Mouse (Mus musculus) CH12.LX (cell line): Measurements from ENCODE around the gene Nr5a2.

Experiments used
- BHLHE40 ChIP-seq: IDR thresholded peaks from 2 replicates; pipeline ENCODE4 v1.6.1; 2011; ENCODE audit warnings: mild to moderate bottlenecking, low read depth, low read length, improper control_type of control experiment
- CTCF ChIP-seq, 2 experiments: IDR thresholded peaks in 1 of 2; conservative IDR thresholded peaks in 1 of 2; 2 replicates each; pipeline ENCODE4 v1.5.1; 2011 to 2012; ENCODE audit warnings: low read depth in 2 of 2, low read length in 2 of 2, improper control_type of control experiment in 1 of 2, inconsistent platforms in 1 of 2, mild to moderate bottlenecking in 1 of 2, moderate library complexity in 1 of 2
- MXI1 ChIP-seq: IDR thresholded peaks from 2 replicates; pipeline ENCODE4 v1.6.1; 2011; ENCODE audit warnings: mild to moderate bottlenecking, low read depth, low read length, improper control_type of control experiment
- POLR2A ChIP-seq: IDR thresholded peaks from 2 replicates; pipeline ENCODE4 v1.6.1; 2011; ENCODE audit warnings: low read depth, mild to moderate bottlenecking, improper control_type of control experiment, low read length
- TCF12 ChIP-seq: IDR thresholded peaks from 2 replicates; pipeline ENCODE4 v1.6.1; 2014; ENCODE audit warnings: low read depth, mild to moderate bottlenecking, inconsistent platforms, low read length, improper control_type of control experiment
- ZNF384 ChIP-seq: IDR thresholded peaks from 2 replicates; pipeline ENCODE4 v1.6.1; 2012; ENCODE audit warnings: low read depth, low read length, improper control_type of control experiment, inconsistent platforms

DNA sequence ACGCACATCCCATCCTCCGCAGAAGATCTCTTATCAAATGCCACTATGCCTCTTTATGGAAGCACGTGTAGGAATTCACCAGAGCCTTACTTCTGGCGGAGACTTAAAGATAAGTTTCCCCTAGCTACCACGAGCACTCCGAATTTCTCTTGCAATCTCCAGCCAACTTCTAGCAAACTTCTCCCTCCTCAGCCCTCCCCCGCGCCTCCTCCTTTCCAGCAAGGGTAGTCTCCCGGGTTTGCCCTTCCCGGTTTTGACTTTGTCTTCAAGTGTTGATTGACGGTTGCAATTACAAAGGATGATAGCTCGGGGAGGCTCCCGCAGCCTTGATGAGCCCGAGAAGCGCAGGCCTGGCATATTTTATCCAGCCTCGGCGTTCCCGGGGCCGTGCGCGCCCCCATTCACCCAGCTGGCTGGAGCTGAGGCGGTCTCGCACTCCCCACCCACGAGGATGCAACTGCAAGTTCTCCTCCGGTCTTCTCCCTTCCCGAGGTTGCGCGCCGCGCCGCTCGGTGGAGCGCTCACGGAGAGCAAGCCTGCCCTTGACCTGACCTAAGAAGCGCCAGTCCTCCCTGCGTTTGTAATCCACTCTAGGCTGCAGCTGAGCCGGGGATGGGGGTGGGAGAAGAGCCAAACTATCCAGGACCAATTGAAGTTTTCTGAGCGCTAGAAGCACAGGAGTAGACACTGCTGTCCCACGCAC, 7.5 kb downstream of the Nr5a2 start:
- TF ChIP-seq MXI1 = no peak
- TF ChIP-seq CTCF (conservative IDR thresholded peaks at IDR 0.05 in 1 of 2, IDR thresholded peaks at IDR 0.05 in 1 of 2; ENCODE audit: low read depth in 2 of 2, low read length in 2 of 2) = no peak
- no peak for TF ChIP-seq BHLHE40
- TF ChIP-seq POLR2A = no peak
- no peak for TF ChIP-seq ZNF384
- no peak for TF ChIP-seq TCF12
